Mouse (Mus musculus): ENCODE measurements around the gene Bcl11a.

Gene Bcl11a

GRCm38 (mm10) chr11:24079392-24080391 lies 1.8 kb downstream of the Bcl11a start:
- DNase-seq (ENCODE audit: low spot score in 2 of 2), result peak in 1 of 2 experiments; percentile 46

DNA sequence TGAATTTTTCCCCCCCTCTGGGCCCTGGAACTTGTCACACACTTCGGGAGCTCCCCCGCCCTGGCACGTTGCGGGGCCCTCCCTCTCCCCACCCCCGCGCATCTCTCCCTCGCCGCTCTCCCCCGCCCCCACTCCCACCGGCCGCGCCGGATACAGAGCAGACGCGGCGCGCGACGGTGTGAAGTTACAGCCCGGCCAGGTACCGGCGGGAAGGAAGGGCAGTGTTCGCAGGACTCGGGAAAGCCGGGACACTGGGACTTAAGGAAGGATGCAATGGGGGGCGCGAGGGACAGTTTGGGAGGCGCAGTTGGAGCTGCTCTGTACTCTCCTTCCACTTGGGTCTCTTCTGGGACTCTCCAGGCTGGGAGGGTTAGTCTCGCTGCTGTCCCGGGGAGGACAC lies 2.7 kb downstream of the Bcl11a start:
- peak in 1 of 2 experiments; percentile 42 for DNase-seq (ENCODE audit: low spot score in 2 of 2)

DNA sequence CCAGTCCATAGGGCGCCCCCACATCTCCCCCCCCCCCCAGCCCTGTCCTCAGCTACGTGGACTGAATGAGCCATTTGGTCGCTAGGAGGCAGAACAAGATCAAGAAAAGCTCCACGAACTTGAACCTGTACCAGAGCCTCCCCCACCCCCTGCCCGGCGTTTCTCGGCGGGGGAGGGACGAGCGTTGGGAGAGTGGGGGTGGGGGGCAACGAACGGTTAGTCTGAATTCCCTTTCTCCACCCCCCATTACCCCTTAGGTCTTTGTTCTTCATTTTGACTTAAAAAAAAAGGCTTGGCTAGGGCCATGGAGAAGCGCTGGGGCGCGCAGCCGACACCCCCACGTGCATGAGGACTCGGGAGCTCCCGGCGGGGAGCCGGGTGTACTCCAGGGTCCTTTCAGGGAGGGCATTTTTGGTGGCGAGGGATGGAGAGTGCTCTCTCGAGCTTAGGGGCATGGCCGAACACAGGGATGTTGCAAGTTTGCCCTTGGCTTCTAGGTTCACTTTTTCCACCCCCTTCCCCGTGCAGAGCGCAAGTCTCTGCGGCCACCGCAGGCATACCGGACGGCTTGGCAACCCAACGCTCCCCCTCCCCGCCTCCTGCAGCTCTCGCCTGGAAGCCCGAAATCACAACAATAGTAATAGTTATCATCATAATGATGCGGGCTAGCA lies 3.3 kb downstream of the Bcl11a start:
- DNase-seq (ENCODE audit: low spot score in 2 of 2), result peak in 1 of 2 experiments; percentile 43

DNA sequence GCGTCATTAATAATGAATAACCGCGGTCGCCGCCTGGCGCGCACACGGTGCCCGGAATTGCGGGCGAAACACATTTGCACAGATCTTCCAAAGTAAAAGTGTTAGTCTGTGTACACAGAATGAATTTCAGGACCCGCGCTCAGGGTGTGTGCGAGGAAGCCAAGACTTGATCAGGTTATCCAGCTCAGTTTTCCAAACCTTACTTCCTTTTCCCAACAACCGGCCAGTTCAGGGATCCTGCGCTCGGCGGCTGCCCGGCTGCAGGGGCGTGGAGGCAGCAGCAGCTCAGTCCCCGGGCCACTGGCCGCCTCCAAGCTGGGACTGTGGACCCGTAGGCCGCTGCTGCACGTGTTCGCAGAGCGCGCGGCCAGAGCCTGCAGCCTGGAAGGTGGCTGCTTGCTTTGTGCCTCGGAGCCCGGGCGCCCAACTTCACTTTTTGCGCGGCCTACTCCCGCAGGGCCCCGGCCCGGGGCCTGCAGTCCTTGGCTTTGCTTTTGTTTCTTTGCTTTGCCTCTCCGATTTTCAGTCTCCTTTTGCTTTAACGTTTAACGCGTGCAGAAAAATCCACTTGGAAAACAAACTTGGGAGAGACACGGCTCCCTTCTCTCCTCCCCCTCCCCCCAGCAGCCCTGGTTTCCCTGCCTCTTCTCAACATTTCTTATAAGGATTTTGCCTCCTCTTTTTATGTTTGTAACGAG lies 4.0 kb downstream of the Bcl11a start:
- DNase-seq (ENCODE audit: low spot score in 2 of 2), result peak in 1 of 2 experiments; percentile 6

DNA sequence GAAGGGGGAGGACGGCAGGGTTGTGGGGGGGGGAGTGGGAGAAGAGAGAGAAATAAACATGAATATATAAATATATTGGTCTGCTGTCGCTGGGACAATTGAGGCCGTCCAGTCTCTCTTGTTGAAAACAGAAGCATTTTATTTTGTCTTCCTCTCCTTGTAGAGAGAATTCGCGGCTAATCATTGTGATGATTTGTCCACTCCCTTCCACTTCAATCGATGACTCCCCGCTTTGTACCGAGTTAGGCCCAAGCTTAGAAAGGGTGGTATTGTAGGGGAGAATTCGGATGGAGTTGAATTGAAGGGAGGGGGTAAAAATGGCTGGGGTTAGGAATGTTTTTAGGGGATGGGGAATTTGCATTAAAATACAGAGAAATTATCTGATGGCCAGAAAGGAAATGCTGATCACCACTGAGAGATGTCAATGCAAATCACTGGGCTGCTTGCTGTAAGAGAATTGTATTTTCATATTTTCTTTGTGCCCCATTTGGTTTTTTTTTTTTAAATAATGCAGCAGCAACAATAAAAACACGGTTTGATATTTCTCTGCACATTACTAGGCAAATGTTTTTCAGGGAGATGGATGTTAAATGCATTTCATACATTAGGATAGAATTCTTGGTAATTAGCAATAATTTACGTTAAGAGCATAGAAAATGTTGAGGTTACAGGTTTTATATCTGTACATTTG lies 4.7 kb downstream of the Bcl11a start:
- DNase-seq (ENCODE audit: low spot score in 2 of 2), result no peak

DNA sequence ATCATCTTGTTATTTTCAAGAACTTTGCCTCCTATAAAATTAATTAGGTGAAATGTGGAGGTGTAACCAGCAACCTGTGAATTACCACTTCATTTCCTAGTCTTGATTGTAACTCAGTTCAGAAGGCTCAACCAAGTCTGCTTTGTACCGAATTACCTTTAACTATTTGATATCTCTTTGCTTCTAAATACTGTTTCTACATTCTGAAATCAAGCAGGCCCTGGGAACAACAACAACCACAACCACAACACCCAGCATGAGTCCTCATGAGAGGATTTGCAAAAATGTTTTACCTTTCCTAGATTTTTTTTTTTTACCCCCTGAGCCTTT lies 5.2 kb downstream of the Bcl11a start:
- DNase-seq (ENCODE audit: low spot score in 2 of 2), result no peak

DNA sequence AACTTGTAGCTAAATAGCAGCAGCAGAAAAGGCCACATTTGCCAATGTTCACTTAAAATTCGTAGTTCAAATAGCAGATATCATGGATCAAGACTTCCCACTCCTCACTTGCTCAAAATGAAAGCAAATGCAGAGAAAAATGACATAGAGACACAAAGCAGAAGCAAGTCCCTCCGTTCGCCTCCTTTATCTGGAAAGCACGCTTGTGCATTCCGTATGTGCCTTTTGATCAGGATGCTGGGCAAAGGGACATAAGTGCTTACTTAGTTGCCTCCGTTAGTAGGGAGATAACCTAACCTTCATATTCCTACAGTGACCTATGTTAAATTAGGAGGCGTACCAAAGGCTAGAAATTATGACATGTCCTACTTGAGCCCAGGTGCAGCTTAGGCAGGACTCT lies 5.6 kb downstream of the Bcl11a start:
- DNase-seq (ENCODE audit: low spot score in 2 of 2), result no peak

DNA sequence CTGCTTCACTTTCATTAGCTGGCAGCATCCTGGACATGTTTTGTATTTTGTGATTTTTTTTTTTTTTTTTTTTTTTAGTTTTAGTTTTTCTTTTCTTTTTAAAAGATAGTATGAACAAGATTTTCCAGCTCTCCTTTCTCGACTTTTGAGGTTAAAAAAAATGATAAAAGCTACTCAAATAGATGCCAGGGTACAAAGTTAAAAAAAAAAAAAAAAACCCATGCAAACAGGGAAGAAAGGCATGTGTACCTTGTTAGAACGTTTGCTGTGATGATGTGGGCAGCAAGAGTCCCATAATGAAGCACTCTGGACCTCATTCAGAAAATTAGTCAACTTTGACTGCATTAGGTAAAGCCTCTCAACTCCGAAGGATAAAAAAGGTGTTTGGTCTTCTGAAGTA lies 6.2 kb downstream of the Bcl11a start:
- no peak for DNase-seq (ENCODE audit: low spot score in 2 of 2)

GRCm38 (mm10) chr11:24084590-24084989 lies 6.7 kb downstream of the Bcl11a start:
- no peak for DNase-seq (ENCODE audit: low spot score in 2 of 2)

DNA sequence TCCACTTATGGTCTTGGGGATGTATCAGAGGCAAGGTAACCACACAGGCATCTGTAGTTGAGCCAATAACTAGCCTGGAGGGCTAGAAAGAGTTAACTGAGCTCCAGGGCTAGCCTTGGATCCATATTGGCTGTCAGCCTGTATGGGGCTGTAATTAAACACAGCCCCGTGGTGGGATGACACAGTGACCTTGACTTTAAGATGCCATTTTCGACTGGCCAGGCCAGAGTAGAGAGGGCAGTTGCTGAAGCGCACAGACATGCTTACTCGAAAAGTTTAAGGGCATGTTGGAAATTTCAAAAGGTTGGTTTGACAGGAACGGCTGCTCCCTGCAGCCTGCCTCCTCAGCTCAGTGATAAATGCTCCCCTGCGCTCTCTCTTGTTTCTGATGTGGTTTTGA lies 8.1 kb downstream of the Bcl11a start:
- no peak for DNase-seq (ENCODE audit: low spot score in 2 of 2)

- no peak for DNase-seq (ENCODE audit: low spot score in 2 of 2)
Measured at GRCm38 (mm10) chr11:24087069-24087468, 9.2 kb downstream of the Bcl11a start.

DNA sequence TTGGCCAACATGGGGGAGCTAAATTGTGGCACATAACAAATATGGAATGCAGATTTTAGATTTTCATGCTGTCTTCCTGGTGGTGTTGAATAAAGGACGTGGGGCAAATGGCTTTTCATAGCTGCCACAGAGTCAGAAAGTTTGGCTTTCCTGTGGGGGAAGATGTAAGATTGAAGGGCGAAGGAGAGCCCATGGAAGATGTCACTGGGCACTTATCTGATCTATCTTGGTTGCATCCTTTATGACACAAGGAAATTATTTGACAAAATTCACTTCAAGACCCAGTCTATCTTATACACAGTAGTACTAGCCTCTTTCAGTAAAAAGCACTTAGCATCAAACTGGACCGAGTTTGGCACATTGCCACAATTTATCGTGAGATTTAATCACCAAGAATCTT lies 12.6 kb downstream of the Bcl11a start:
- no peak for DNase-seq (ENCODE audit: low spot score in 2 of 2)

DNA sequence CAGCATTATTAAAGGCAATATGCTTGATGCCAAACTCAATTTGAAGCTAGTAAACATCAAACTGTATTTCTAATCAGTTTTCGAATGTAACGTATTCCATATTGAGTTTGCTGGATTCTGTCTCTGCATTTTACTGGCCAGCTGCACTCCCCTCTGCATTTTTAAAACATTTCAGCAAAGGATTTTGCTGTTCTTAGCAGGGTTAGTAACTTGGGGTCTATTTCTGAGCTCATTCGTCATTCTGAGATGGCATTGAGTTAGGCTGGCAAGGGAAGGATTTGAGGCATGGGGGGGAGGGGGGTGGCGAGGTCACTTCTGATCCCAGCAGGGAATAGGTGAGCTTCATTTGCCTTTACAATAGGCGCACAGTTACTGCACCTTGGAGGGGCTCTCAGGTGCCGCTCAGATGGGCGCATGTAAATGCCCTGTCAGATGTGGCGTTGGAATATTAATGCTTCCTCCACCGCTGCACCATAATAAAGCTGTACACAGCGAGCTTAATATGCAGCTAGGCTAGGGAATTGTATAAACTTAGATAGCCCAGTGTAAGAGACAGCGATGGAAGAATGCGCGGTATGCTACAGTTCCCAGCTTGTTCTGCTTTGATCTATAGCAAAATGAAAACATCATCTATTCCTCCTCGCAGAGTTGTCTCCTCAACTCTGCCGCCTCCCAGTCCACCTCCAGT lies 13.7 kb downstream of the Bcl11a start:
- DNase-seq (ENCODE audit: low spot score in 2 of 2), result no peak

DNA sequence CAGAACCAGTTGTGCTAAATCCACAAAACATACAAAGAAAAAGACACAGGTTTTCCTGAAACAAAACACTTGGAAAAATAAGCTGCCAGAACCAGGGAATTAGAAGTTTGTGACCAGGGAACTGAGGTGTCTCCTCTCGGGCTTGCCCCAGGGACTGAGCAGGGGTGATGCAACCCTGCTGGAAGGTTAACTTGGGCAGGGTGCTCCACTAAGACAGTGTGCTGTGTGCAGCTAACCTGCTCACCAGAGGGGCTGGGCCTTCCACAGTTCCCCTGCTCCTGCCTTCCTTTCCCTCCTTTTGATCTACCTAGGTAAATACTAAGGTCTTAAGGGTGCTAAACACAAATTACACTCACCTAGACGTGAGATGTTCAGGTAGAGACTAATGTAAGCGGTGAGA lies 14.8 kb downstream of the Bcl11a start:
- DNase-seq (ENCODE audit: low spot score in 2 of 2), result no peak

DNA sequence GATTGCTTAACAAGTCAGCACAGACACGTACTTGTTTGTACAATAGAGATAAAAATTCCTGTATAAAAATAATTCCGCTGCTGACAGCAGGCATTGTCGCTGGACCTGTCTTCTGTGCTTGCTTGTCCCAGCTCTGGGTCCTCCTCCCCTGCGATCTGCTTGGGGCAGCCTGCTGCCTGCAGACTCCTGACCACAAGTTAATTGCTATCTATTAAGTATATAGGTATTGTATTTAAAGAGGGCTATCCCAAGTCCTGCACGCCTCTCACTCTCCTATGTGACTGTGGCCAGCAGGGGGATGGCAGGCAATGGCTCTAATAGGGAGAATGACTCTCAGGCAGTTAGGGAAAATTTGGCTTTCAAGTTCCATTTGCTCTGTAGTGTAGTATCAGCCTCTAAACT lies 16.2 kb downstream of the Bcl11a start:
- DNase-seq (ENCODE audit: low spot score in 2 of 2), result no peak

GRCm38 (mm10) chr11:24095236-24095635 lies 17.4 kb downstream of the Bcl11a start:
- no peak for DNase-seq (ENCODE audit: low spot score in 2 of 2)

GRCm38 (mm10) chr11:24095656-24096353 lies 17.9 kb downstream of the Bcl11a start:
- no peak for DNase-seq (ENCODE audit: low spot score in 2 of 2)

DNA sequence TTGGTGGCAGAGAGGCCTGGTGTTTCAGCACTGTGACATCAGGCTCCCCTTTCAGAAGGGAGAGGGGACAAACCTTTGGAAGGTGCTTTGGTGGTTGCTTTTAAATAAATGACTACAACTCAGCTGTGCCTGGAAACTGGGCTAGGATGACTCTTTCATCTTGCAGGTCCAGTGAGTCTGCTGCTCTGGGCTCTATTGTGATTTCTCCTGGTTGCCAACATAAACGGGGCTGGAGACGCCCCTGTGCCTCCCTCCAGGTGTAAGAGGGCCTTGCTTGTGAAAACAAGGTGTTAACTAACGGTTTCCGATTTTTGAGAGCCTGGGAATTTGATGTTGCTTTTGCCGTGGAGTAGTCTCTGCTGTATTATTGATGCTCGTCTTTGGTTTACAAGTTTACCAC lies 18.6 kb downstream of the Bcl11a start:
- no peak for DNase-seq (ENCODE audit: low spot score in 2 of 2)

DNA sequence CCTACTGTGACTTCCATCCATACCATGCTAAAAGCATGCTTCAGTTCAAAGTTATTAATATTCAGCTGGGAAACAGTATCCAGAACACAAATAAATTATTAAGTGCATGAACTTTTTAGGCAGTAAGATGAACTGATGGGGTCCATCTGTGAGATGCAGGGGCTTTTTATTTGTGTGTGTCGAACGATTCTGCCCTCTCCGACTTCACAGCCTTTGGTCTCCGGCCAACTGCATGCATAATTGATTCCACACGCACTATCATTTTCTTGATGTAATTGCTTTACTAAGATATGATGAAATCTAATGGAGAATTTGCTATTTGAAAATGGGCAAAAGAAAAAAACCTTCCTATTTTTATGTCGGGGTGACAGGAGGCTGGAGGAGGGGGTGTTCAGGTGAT lies 19.2 kb downstream of the Bcl11a start:
- DNase-seq (ENCODE audit: low spot score in 2 of 2), result no peak

DNA sequence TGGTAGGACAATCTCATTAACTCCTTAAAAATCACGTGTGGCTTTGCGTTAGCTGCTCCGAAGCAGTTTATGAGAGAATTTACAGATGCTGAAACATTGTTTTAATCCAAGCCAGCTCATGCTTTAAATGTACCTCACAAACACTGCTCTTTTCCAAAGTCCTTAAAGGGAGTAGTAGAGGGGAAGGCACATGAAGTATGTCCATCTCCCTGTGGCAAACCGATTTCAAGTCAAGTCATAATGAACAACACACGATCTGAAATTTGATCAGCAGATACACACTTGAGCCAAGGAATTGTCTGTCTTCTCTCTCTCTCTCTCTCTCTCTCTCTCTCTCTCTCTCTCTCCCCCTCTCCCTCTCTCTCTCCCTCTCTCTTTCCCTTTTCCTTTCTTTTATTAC lies 20.2 kb downstream of the Bcl11a start:
- no peak for DNase-seq (ENCODE audit: low spot score in 2 of 2)

- no peak for DNase-seq (ENCODE audit: low spot score in 2 of 2)
Measured at GRCm38 (mm10) chr11:24098662-24099061, 20.8 kb downstream of the Bcl11a start.

All from urinary bladder, adult 18-20 months (tissue).